Mouse (Mus musculus): Measurements from ENCODE around the gene Serinc4. TPM values are rescaled to one million over a fixed set of nuclear protein-coding genes. Genes with fewer than 3 reads are reported as not detected.

Gene Serinc4
- polyA plus RNA-seq, 1 experiment from 2014 or later, result 0.35 TPM

DNA sequence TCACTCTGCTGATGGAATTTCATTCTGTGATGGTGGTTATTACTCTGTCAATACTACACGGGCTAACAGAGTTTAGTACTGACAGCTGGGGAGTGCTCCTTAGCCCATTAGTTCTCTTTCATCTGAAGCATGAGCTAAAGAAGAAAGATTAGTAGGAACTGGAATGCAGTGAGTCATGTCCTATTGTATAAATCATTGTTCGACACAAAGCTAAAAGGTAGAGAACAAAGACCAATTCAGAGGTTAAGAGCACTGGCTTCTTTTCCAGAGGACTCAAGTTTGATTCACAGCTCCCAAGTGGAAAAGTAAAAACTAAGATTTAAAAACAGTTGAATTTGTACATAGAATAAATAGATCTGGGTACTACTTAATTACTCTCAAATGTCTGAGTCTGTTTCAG is 3.5 kb upstream of the Serinc4 start:
- DNase-seq (ENCODE audit: low spot score) (no peak), ATAC-seq (no peak)
- Histone ChIP-seq H3K4me1 (ENCODE audit: insufficient read depth, low read depth, low read length) (peaks cover 6% of the 10 kb centered on the region; the same call in 1 of the 2 replicates), H3K27me3 (replicated peaks; ENCODE audit: insufficient read depth, low read length) (no peaks in the 10 kb centered on the region), H3K4me3 (ENCODE audit: low read depth, low read length) (no peak overlapping the region), H3K9me3 (ENCODE audit: low read length) (no peaks in the 10 kb centered on the region), H3K27ac (ENCODE audit: low read length) (no peak overlapping the region), H3K36me3 (ENCODE audit: insufficient read depth, low read length) (no peaks in the 10 kb centered on the region), H3K9ac (replicated peaks; ENCODE audit: low read depth) (no peak overlapping the region), H3K4me2 (replicated peaks; ENCODE audit: low read depth, low read length) (no peak overlapping the region)
- TF ChIP-seq EP300 (IDR thresholded peaks at IDR 0.05) (no peak), CTCF (IDR thresholded peaks at IDR 0.05) (no peak)
- WGBS, result 49% methylated on average over 2 of the region's 2 CpGs

DNA sequence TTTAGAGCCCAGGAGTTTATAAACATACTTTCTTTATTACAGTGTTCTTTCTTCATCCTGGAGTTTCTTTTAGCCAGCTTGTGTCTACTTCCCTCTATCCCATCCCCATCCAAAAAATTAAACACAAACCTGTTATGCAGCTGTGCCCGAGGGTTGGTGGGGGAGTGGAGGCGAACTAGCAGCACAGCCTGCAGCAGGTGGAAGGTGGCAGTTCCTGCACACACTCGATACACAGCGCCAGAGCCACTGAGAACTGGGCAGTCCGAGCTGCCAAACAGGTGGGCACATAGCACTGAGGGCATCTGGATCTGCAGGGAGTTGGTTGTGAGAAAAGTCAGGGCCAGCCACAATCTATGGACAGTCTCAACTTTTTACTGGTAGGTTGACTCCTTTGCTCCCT is 1.0 kb downstream of the Serinc4 start:
- Histone ChIP-seq H3K4me3 (ENCODE audit: low read depth, low read length) (no peak overlapping the region), H3K36me3 (ENCODE audit: insufficient read depth, low read length) (no peaks in the 10 kb centered on the region; the same call in 1 of the 2 replicates), H3K27me3 (replicated peaks; ENCODE audit: insufficient read depth, low read length) (no peaks in the 10 kb centered on the region), H3K9me3 (ENCODE audit: low read length) (no peaks in the 10 kb centered on the region), H3K9ac (replicated peaks; ENCODE audit: low read depth) (no peak overlapping the region), H3K4me1 (ENCODE audit: insufficient read depth, low read depth, low read length) (peaks cover 6% of the 10 kb centered on the region; the same call in 1 of the 2 replicates), H3K27ac (ENCODE audit: low read length) (no peak overlapping the region), H3K4me2 (replicated peaks; ENCODE audit: low read depth, low read length) (no peak overlapping the region)
- ATAC-seq, result no peak
- WGBS, result 73% methylated on average over 5 of the region's 5 CpGs
- no peak for DNase-seq (ENCODE audit: low spot score)
- no peak for TF ChIP-seq CTCF (IDR thresholded peaks at IDR 0.05)
- no peak for TF ChIP-seq EP300 (IDR thresholded peaks at IDR 0.05)

DNA sequence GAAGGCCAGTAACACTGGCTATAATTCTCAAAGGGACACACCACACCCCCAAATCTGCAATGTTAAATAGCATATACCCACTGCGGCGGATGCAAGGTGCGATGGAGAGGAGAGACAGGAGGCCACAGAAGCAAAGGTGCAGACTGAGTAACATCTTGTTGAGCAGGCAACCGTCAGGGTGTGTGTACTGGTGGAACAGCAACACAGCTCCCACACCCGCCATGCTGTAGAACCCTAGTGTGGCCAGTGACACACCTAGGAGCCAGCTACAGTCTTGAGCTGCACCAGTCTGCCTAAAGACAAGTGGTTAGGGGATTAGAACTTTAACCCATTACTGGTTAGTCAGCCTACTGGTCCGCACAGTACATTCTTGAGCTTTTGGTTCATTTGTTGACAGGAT is 2.7 kb downstream of the Serinc4 start:
- Histone ChIP-seq H3K36me3 (ENCODE audit: insufficient read depth, low read length) (no peaks in the 10 kb centered on the region; the same call in 1 of the 2 replicates), H3K27ac (ENCODE audit: low read length) (no peak overlapping the region), H3K9ac (replicated peaks; ENCODE audit: low read depth) (no peak overlapping the region), H3K4me3 (ENCODE audit: low read depth, low read length) (no peak overlapping the region), H3K4me1 (ENCODE audit: insufficient read depth, low read depth, low read length) (peaks cover 9% of the 10 kb centered on the region; the same call in 1 of the 2 replicates), H3K4me2 (replicated peaks; ENCODE audit: low read depth, low read length) (no peak overlapping the region), H3K9me3 (ENCODE audit: low read length) (no peaks in the 10 kb centered on the region), H3K27me3 (replicated peaks; ENCODE audit: insufficient read depth, low read length) (no peaks in the 10 kb centered on the region)
- ATAC-seq, result no peak
- DNase-seq (ENCODE audit: low spot score), result no peak
- WGBS, result 83% methylated on average over 6 of the region's 6 CpGs
- TF ChIP-seq CTCF (IDR thresholded peaks at IDR 0.05) (no peak), EP300 (IDR thresholded peaks at IDR 0.05) (no peak)

DNA sequence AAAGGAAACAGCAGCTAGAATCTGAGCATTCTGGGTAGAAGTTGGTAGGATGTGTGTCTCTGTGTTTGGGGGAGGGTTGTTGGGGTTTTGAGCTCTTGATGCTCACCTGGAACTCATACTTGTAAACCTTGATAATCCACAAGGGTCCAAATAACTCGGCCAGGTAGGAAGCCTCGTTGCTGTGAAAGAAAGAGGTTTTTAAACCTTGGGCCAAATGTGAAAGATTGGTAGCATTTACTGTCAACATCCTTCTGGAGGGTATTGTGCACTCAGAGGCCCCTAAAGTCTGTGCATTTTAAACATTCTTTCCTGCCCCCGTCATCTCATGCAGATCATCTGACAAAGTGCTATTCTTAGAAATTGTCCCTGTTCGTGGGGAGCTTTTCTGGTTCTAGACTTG is 3.6 kb downstream of the Serinc4 start, which contains the start of gene Hypk:
TSS of gene Hypk (plus strand) at position 301 of the 400 bp plus-strand sequence.
- H3K9ac ChIP-seq (replicated peaks; ENCODE audit: low read depth), result no peak within 1 kb of the TSS
- peaks cover 9% of the 10 kb centered on the region; the same call in 1 of the 2 replicates for H3K4me1 ChIP-seq (ENCODE audit: insufficient read depth, low read depth, low read length)
- H3K27ac ChIP-seq (ENCODE audit: low read length), result no peak within 1 kb of the TSS
- WGBS, result 46% methylated on average over 4 of the region's 4 CpGs
- H3K4me3 ChIP-seq (ENCODE audit: low read depth, low read length), result no peak within 1 kb of the TSS
- DNase-seq (ENCODE audit: low spot score) (no peak), ATAC-seq (no peak)
- H3K9me3 ChIP-seq (ENCODE audit: low read length), result no peaks in the 10 kb centered on the region
- H3K36me3 ChIP-seq (ENCODE audit: insufficient read depth, low read length), result no peaks in the 10 kb centered on the region; the same call in 1 of the 2 replicates
- TF ChIP-seq CTCF (IDR thresholded peaks at IDR 0.05), result no peak
- TF ChIP-seq EP300 (IDR thresholded peaks at IDR 0.05), result no peak
- no peaks in the 10 kb centered on the region for H3K27me3 ChIP-seq (replicated peaks; ENCODE audit: insufficient read depth, low read length)
- H3K4me2 ChIP-seq (replicated peaks; ENCODE audit: low read depth, low read length), result no peak within 1 kb of the TSS

DNA sequence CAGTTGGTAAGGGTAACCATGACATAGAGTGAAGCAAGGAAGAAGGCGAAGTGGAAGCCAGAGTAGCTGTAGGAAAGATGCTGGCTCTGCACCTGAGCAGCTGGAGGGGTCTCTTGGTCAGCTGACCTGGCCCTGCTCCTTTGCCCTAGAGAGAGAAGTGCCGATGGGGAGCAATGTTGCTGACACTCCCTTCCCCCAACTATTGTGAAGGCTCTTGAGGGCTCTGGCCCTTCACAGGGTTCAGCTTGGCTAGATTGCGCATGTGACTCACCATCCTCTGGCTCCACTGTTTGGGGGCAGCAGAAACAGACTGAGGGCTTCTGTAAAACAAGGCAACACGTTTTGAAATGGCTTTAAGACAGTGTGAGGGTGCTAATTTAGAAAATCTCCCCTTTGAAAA is 4.2 kb downstream of the Serinc4 start:
- H3K4me3 ChIP-seq (ENCODE audit: low read depth, low read length), result no peak overlapping the region
- no peaks in the 10 kb centered on the region for H3K9me3 ChIP-seq (ENCODE audit: low read length)
- H3K27ac ChIP-seq (ENCODE audit: low read length), result no peak overlapping the region
- 65% methylated on average over 4 of the region's 4 CpGs for WGBS
- ATAC-seq (no peak), DNase-seq (ENCODE audit: low spot score) (no peak)
- H3K4me2 ChIP-seq (replicated peaks; ENCODE audit: low read depth, low read length), result no peak overlapping the region
- no peaks in the 10 kb centered on the region for H3K27me3 ChIP-seq (replicated peaks; ENCODE audit: insufficient read depth, low read length)
- H3K4me1 ChIP-seq (ENCODE audit: insufficient read depth, low read depth, low read length), result peaks cover 6% of the 10 kb centered on the region; the same call in 1 of the 2 replicates
- H3K9ac ChIP-seq (replicated peaks; ENCODE audit: low read depth), result no peak overlapping the region
- H3K36me3 ChIP-seq (ENCODE audit: insufficient read depth, low read length), result no peaks in the 10 kb centered on the region; the same call in 1 of the 2 replicates
- TF ChIP-seq CTCF (IDR thresholded peaks at IDR 0.05) (no peak), EP300 (IDR thresholded peaks at IDR 0.05) (no peak)

DNA sequence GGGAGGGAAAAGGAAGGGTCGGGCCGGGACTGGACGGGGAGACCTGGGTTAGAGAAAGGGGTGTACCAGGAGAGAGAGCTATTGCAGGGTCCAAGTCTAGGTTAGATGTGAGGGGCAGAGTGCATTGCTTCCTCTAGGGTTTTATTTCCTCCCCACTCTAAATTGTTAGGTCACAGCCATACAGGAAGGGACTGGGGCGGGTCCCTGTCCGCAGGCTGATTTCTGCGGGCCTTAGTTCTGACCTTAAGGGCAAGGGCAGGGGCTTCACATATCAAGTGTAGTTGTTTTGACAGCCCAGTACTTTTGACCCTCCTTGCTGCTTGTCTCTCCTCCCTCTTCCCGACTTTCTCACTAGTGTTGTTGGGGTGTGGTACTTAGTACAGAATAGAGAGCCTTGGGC is 6.5 kb downstream of the Serinc4 start:
- peak overlapping the region; percentile 73 for H3K4me2 ChIP-seq (replicated peaks; ENCODE audit: low read depth, low read length)
- no peaks in the 10 kb centered on the region; the same call in 1 of the 2 replicates for H3K36me3 ChIP-seq (ENCODE audit: insufficient read depth, low read length)
- H3K9me3 ChIP-seq (ENCODE audit: low read length), result no peaks in the 10 kb centered on the region
- WGBS, result 0% methylated on average over 7 of the region's 7 CpGs
- H3K4me3 ChIP-seq (ENCODE audit: low read depth, low read length), result peak overlapping the region; percentile 99
- 0 out of 2 replicates have a peak, but pooled peaks cover 2% of the 10 kb centered on the region for H3K4me1 ChIP-seq (ENCODE audit: insufficient read depth, low read depth, low read length)
- ATAC-seq (no peak; the same call in 1 of the 2 replicates), DNase-seq (ENCODE audit: low spot score) (peak; percentile 75)
- H3K9ac ChIP-seq (replicated peaks; ENCODE audit: low read depth), result peak overlapping the region; percentile 98
- peak overlapping the region; percentile 98 for H3K27ac ChIP-seq (ENCODE audit: low read length)
- no peaks in the 10 kb centered on the region for H3K27me3 ChIP-seq (replicated peaks; ENCODE audit: insufficient read depth, low read length)
- TF ChIP-seq CTCF (IDR thresholded peaks at IDR 0.05) (peak; percentile 22), EP300 (IDR thresholded peaks at IDR 0.05) (no peak)

All from lung, postnatal 0 days (tissue).